Mouse (Mus musculus) hindbrain, embryonic 15.5 days (tissue): ENCODE data around the gene Dnase2a. TPM values are rescaled to one million over a fixed set of nuclear protein-coding genes. Genes with fewer than 3 reads are reported as not detected.

Experiments
- ATAC-seq: fragments of 200-750 bp; cut with Nextera tagmentation; 2 replicates; pipeline ENCODE4 v1.8.0; 2017; ENCODE audit warnings: low read depth, moderate number of reproducible peaks, moderate TSS enrichment; ENCODE audit not compliant: low FRiP score
- H3K27ac ChIP-seq: fragments of 300-500 bp; sonication (generic); replicated peaks from 2 replicates; pipeline ENCODE4 v1.5.1; 2015; ENCODE audit warnings: mild to moderate bottlenecking, inconsistent platforms
- H3K27me3 ChIP-seq: fragments of 300-500 bp; sonication (generic); 2 replicates; pipeline ENCODE4 v1.6.1; 2015; ENCODE audit warnings: control low read depth, inconsistent platforms
- H3K36me3 ChIP-seq: fragments of 300-500 bp; sonication (generic); 2 replicates; pipeline ENCODE4 v1.6.1; 2015; ENCODE audit warnings: control low read depth, inconsistent platforms
- H3K4me1 ChIP-seq: fragments of 300-500 bp; sonication (generic); replicated peaks from 2 replicates; pipeline ENCODE4 v1.6.1; 2015; ENCODE audit warnings: control low read depth, inconsistent platforms
- H3K4me2 ChIP-seq: fragments of 300-500 bp; sonication (generic); 2 replicates; pipeline ENCODE4 v1.6.1; 2015; ENCODE audit warnings: moderate library complexity, mild to moderate bottlenecking, inconsistent platforms
- H3K4me3 ChIP-seq: fragments of 300-500 bp; sonication (generic); 2 replicates; pipeline ENCODE4 v1.5.1; 2015; ENCODE audit warnings: mild to moderate bottlenecking, inconsistent platforms
- H3K9ac ChIP-seq: fragments of 300-500 bp; sonication (generic); 2 replicates; pipeline ENCODE4 v1.6.1; 2015; ENCODE audit warnings: inconsistent platforms
- H3K9me3 ChIP-seq: fragments of 300-500 bp; sonication (generic); 2 replicates; pipeline ENCODE4 v1.6.1; 2016; ENCODE audit warnings: control low read depth, inconsistent platforms
- WGBS: fragments of 180-500 bp; shearing (Covaris S2); methylation state at CpG from one replicate; pipeline ENCODE4 v1.1.7; 2015; 5-methylcytosine and 5-hydroxymethylcytosine counted together
- polyA plus RNA-seq: library from polyadenylated mRNA; unstranded; fragments of >200 nt; fragmentation: Nextera tagmentation; extraction: Ambion mirVana; gene quantifications from 2 replicates; pipeline ENCODE4 v1.2.1, GENCODE M21; 2015

Dnase2a gene
- polyA plus RNA-seq, 1 experiment from 2014 or later: 7.3 TPM

DNA sequence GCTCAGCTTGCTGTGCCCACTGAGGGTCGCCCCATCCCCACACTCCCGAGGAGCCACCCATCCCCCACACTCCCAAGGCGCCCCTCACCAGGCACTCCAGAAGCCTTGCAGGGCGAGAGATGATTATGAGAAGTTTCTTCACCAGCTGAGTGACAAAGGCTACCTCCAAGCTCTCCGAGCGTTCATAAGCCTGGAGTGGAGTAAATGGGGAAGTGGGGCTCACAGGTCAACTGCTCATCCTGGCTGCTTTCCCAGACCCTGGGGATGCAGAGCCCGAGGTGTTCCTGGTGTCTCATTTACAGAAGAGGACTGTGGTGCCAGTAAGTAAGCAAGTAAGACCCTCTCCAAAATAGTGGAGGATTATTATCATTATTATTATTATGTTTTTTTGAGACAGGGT, 17.2 kb downstream of the Dnase2a start:
- WGBS: 72% methylated on average over 7 of the region's 7 CpGs
- peaks cover 65% of the 10 kb centered on the region for H3K36me3 ChIP-seq
- no peaks in the 10 kb centered on the region for H3K9me3 ChIP-seq
- no peak overlapping the region for H3K4me2 ChIP-seq
- no peak for ATAC-seq
- peaks cover 6% of the 10 kb centered on the region for H3K4me1 ChIP-seq
- no peaks in the 10 kb centered on the region for H3K27me3 ChIP-seq
- no peak overlapping the region for H3K27ac ChIP-seq
- H3K9ac ChIP-seq: no peak overlapping the region
- H3K4me3 ChIP-seq: no peak overlapping the region

GRCm38 (mm10) chr8:84927513-84927912, 19.2 kb downstream of the Dnase2a start:
- Histone ChIP-seq H3K4me2 (no peak overlapping the region), H3K4me1 (peaks cover 6% of the 10 kb centered on the region), H3K27me3 (no peaks in the 10 kb centered on the region), H3K36me3 (peaks cover 61% of the 10 kb centered on the region), H3K4me3 (no peak overlapping the region), H3K27ac (no peak overlapping the region), H3K9ac (no peak overlapping the region), H3K9me3 (no peaks in the 10 kb centered on the region)
- no peak for ATAC-seq
- 85% methylated on average over 1 of the region's 1 CpGs for WGBS

- Histone ChIP-seq H3K27me3 (no peaks in the 10 kb centered on the region), H3K27ac (no peak overlapping the region), H3K4me1 (peaks cover 8% of the 10 kb centered on the region), H3K9ac (no peak overlapping the region), H3K4me2 (peak overlapping the region; percentile 53), H3K36me3 (peaks cover 53% of the 10 kb centered on the region), H3K4me3 (peak overlapping the region; percentile 25), H3K9me3 (no peaks in the 10 kb centered on the region)
- ATAC-seq: peak; percentile 71
- 2% methylated on average over 46 of the region's 52 CpGs for WGBS
Observed at GRCm38 (mm10) chr8:84928456-84929306, 20.3 kb downstream of the Dnase2a start.

DNA sequence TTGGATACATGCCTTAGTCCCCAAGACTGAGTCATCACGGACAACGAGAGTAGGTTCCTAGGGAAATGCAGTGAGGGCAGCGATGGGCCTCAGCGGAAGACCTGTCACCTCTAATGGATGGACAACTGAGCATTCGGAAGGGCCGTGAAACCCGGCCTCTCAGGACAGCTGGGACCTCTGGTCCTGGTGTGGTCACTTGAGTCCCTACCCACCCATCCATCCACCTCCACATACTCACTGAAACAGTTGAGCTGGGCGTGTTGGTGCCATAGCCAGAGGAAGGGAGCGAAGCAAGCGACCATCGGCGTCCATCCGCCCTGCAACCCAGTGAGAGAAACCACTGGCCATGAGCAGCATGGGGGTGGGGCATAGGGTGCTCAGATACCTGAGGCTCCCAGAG, 22.2 kb downstream of the Dnase2a start:
- no peaks in the 10 kb centered on the region for H3K9me3 ChIP-seq
- 88% methylated on average over 13 of the region's 13 CpGs for WGBS
- H3K27me3 ChIP-seq: no peaks in the 10 kb centered on the region
- no peak overlapping the region for H3K9ac ChIP-seq
- H3K4me3 ChIP-seq: no peak overlapping the region
- peaks cover 39% of the 10 kb centered on the region for H3K36me3 ChIP-seq
- H3K4me2 ChIP-seq: no peak overlapping the region
- no peak overlapping the region for H3K27ac ChIP-seq
- peaks cover 27% of the 10 kb centered on the region for H3K4me1 ChIP-seq
- no peak for ATAC-seq

DNA sequence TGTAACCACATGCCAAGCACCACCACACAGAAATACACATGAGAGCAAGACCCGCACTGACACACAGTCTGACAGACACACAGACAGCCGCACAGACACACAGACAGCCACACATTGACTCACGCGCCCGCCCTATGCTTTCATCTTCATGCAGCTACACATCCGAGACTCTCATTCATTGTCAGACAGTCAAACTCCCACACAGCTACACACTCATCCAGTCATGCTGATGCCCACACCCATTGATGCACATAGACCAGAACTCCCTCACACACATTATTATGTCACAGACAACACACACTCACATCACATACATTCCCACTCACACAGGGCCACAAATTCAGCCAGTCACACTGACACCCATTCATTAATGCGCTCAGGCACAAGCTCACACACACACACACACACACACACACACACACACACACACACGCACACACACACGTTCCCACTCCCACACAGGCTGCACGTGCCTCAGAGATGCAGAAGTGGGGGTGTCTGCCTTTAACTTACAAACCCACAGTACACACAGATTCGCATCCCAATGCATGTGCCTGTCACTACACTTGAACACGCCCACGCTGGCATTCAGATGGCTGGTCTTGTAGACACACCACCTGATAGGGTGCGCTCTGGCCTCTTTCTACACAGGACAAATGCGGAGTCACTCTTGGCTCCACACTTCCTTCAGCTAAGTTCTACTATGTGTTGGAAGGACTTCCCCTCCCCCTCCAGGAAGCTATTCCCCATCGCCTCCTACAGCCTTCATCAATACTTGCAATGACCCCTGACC, 25.6 kb downstream of the Dnase2a start:
- no peak for ATAC-seq
- WGBS: 83% methylated on average over 16 of the region's 16 CpGs
- peaks cover 28% of the 10 kb centered on the region for H3K4me1 ChIP-seq
- H3K9ac ChIP-seq: no peak overlapping the region
- H3K36me3 ChIP-seq: peaks cover 20% of the 10 kb centered on the region
- peak overlapping the region; percentile 81 for H3K4me3 ChIP-seq
- H3K4me2 ChIP-seq: peak overlapping the region; percentile 70
- H3K27ac ChIP-seq: no peak overlapping the region
- no peaks in the 10 kb centered on the region for H3K27me3 ChIP-seq
- H3K9me3 ChIP-seq: no peaks in the 10 kb centered on the region

GRCm38 (mm10) chr8:84934860-84935259, 26.5 kb downstream of the Dnase2a start:
- no peaks in the 10 kb centered on the region for H3K27me3 ChIP-seq
- WGBS: under 1% methylated on average over 15 of the region's 15 CpGs
- peak overlapping the region; percentile 97 for H3K27ac ChIP-seq
- peak overlapping the region; percentile 70 for H3K4me2 ChIP-seq
- H3K36me3 ChIP-seq: peaks cover 20% of the 10 kb centered on the region
- H3K4me1 ChIP-seq: peaks cover 23% of the 10 kb centered on the region
- H3K9me3 ChIP-seq: no peaks in the 10 kb centered on the region
- H3K9ac ChIP-seq: peak overlapping the region; percentile 97
- H3K4me3 ChIP-seq: peak overlapping the region; percentile 81
- ATAC-seq: peak; percentile 74

DNA sequence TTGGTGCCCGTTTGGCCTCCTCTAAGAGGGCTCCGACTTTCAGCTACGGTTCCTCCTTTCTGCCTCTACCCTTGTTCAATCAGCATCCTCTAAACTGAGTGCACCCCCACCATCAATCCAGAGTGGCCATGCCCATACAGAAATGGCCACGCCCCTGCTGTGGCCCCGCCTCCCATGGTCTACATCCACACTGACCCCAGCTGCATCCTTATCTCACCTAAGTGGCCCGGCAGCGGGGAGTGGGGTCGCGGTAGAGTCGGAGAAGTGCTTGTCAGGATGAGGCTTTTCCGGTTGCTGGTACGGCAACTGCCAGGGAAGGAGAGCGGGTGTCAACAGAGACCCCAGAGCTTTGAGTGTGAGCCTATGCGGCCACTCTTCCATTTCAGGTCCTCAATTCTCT, 27.1 kb downstream of the Dnase2a start:
- Histone ChIP-seq H3K9me3 (no peaks in the 10 kb centered on the region), H3K36me3 (peaks cover 16% of the 10 kb centered on the region), H3K27ac (peak overlapping the region; percentile 97), H3K27me3 (no peaks in the 10 kb centered on the region), H3K4me2 (peak overlapping the region; percentile 70), H3K9ac (peak overlapping the region; percentile 97), H3K4me3 (peak overlapping the region; percentile 81), H3K4me1 (peaks cover 23% of the 10 kb centered on the region)
- 4% methylated on average over 14 of the region's 14 CpGs for WGBS
- ATAC-seq: 0 out of 2 replicates have a peak, but pooled peaks have one; percentile 4

GRCm38 (mm10) chr8:84936041-84936961, 27.9 kb downstream of the Dnase2a start:
- Histone ChIP-seq H3K27me3 (no peaks in the 10 kb centered on the region), H3K4me2 (peak overlapping the region; percentile 70), H3K4me1 (peaks cover 23% of the 10 kb centered on the region), H3K27ac (peak overlapping the region; percentile 97), H3K9me3 (no peaks in the 10 kb centered on the region), H3K36me3 (peaks cover 10% of the 10 kb centered on the region), H3K9ac (peak overlapping the region; percentile 97), H3K4me3 (peak overlapping the region; percentile 81)
- peak; percentile 61 for ATAC-seq
- WGBS: 12% methylated on average over 23 of the region's 23 CpGs

GRCm38 (mm10) chr8:84936962-84937546, 28.7 kb downstream of the Dnase2a start, which contains the start of gene Mast1:
Mast1 (minus strand) TSS chr8:84937359.
- H3K9me3 ChIP-seq: no peaks in the 10 kb centered on the region
- peak within 1 kb of the TSS; percentile 70 for H3K4me2 ChIP-seq
- under 1% methylated on average over 49 of the region's 50 CpGs for WGBS
- peaks cover 23% of the 10 kb centered on the region for H3K4me1 ChIP-seq
- peaks cover 3% of the 10 kb centered on the region for H3K36me3 ChIP-seq
- H3K27ac ChIP-seq: peak within 1 kb of the TSS; percentile 97
- H3K9ac ChIP-seq: peak within 1 kb of the TSS; percentile 97
- ATAC-seq: peak; percentile 67
- no peaks in the 10 kb centered on the region for H3K27me3 ChIP-seq
- peak within 1 kb of the TSS; percentile 81 for H3K4me3 ChIP-seq

DNA sequence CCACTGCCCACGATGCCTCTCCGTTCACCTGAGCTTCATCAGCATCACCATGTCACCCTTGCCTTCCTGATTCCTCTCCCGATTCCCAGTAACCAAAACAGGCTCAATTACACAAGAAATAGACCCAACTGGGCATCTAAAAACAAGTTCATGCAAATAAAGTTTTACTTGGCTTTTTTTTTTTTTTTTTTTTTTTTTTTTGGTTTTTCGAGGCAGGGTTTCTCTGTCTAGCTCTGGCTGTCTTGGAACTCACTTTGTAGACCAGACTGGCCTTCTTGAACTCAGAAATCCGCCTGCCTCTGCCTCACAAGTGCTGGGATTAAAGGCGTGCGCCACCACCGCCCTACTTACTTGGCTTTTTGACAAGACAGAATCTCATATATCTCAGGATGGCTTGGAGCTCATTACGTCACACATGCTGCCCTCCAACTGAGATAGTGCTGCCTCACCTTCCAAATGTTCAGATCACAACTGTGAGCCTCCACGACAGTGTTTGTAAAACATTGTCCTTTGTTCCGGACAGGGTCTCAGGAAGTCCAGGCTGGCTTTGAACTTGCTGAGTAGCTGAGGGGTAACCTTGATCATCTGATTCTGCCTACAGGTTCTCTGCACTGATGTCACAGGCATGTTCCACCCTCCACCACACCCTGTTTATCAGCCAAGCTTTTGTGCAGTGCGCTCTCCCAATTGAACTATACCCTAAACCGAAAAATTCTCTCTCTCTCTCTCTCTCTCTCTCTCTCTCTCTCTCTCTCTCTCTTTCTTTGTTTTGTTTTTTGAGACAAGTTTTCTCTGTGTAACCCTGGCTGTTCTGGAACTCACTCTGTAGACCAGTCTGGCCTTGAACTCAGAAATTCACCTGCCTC, 29.5 kb downstream of the Dnase2a start:
- 58% methylated on average over 13 of the region's 13 CpGs for WGBS
- Histone ChIP-seq H3K9me3 (no peaks in the 10 kb centered on the region), H3K4me3 (peak overlapping the region; percentile 81), H3K36me3 (no peaks in the 10 kb centered on the region), H3K9ac (peak overlapping the region; percentile 97), H3K4me1 (peaks cover 23% of the 10 kb centered on the region), H3K27ac (peak overlapping the region; percentile 97), H3K4me2 (peak overlapping the region; percentile 70), H3K27me3 (no peaks in the 10 kb centered on the region)
- ATAC-seq: no peak
